Mouse (Mus musculus) lung, postnatal 4 days (tissue): ENCODE data around the gene Rpl5.

ENCODE experiments used
- DNase-seq, 2 experiments: peaks; one replicate each; pipeline ENCODE4 v3.0.0; 2021

Gene Rpl5

DNA sequence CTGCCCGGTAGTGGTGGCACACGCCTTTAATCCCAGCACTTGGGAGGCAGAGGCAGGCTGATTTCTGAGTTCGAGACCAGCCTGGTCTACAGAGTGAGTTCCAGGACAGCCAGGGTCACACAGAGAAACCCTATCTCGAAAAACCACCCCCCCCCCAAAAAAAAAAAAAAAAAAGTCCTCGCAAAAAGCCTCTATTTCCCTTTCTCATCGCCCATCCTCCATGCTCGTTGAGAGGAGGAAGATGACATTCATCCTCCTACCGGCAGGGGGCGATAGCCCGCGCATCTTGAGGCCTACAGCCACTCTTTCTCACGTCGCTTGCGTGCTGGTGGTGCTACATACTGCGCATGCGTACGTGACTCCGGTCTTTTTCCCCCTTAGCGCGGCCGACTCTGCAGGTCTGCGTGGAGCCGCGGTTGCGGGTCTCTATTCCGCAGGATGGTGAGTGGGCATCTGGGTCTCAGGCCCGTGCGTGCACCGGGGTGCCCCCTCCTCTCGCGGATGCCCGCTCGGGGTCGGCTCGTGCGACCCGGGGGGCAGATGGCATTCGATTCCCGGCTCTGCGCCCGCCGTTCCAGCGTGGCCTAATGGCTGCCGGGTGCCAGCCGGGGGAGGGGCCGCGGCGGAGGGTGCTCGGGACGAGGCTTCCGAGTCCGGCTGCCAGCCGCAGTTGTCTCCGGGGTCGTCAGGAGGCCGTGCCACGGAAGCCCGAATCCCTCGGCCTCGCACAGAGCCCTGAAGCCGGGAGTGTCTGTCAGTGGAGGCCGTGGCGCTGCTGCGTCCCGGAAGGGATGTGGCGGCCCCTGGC lies at the start of gene Rpl5:
TSS of gene Rpl5 (plus strand) at position 297 of the 808 bp plus-strand sequence.
- DNase-seq = peak; percentile 95 to 96

- DNase-seq = peak; percentile 50 to 67
Measured at GRCm38 (mm10) chr5:107853807-107854206, 46.5 kb upstream of the Rpl5 start.

- no peak for DNase-seq
Measured at GRCm38 (mm10) chr5:107854556-107854955, 45.7 kb upstream of the Rpl5 start.

DNA sequence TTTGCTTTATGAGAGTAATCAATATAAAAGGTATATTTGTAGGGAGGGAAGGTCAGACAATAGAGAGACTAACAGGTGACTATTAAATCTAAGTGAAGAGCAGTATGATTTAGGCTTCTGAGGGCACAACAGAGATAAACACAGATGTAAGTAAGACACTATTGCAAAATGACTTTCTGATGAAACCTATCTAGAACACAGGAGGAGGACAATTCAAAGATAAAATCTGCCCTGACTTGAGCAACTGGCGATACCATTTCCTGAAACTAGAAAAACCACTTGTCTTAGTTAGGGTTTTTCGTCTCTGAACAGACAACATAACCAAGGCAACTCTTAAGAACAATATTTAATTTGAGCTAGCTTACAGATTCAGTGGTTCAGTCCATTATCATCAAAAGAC lies 44.8 kb upstream of the Rpl5 start:
- DNase-seq = no peak

- DNase-seq = no peak
Measured at GRCm38 (mm10) chr5:107858963-107859362, 41.3 kb upstream of the Rpl5 start.

DNA sequence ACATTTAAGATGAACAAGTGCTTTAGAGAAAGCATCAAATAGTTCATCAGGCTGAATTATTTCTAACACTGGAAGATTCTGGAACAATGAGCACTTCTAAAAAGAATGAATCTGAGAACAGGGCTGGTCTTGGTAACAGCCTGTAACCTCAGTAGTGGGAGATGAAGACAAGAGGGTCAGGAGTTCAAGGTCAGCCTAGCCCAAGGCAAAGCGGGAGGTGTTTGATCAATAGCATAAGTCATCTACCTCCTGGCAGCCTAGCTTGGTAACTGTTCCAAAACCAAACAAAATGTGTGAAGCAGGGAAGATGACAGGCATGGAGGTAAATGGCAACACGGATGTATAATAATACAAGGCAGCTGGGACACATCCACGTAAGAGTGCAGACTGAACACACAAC lies 36.3 kb upstream of the Rpl5 start:
- DNase-seq = no peak

DNA sequence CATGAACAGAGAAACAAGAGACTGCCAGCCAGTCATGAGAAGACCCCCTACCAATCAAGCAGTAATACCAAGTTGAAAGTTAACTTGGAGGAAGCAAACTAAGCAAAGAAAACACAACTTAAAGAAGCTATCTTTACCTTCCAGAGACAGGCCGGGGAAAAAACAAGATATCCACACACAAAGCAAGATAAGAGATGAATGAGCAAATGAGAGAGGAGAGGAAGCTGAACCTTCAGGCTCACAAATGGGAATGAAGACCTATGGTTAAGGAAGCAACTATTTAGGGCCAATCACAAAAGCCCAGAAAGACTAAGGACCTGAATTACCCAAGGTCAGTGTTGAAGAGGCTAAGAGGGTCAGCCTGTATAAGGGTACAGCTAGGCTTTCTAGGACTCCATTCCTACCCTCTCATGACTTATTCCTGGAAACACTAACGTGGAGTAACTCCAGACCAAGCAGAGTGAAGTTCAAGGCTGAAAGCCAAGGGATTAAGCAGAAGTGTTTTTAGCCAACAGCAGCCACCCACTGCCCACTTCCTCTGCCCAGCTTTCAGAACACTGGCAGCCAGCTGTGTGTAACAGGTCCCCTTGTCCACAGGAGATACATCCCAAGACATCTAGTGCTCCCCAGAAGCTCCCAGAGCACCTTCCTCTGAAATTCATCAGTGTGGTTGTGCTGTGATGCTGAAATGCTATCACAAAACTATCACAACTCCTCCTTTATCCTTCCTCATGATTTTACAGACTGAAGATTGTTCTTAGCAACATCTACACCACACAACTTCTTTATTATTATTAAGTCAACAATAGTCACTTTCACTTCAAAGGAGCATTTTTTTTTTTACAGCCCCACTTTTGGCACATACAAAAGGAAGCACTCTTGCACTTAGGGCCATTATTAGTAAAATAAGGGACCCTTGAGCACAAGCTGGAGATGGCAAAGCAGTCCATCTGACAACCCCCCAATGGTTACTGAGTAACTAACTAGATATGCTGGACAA lies 33.9 kb upstream of the Rpl5 start:
- DNase-seq = peak in 1 of 2 experiments; percentile 39

DNA sequence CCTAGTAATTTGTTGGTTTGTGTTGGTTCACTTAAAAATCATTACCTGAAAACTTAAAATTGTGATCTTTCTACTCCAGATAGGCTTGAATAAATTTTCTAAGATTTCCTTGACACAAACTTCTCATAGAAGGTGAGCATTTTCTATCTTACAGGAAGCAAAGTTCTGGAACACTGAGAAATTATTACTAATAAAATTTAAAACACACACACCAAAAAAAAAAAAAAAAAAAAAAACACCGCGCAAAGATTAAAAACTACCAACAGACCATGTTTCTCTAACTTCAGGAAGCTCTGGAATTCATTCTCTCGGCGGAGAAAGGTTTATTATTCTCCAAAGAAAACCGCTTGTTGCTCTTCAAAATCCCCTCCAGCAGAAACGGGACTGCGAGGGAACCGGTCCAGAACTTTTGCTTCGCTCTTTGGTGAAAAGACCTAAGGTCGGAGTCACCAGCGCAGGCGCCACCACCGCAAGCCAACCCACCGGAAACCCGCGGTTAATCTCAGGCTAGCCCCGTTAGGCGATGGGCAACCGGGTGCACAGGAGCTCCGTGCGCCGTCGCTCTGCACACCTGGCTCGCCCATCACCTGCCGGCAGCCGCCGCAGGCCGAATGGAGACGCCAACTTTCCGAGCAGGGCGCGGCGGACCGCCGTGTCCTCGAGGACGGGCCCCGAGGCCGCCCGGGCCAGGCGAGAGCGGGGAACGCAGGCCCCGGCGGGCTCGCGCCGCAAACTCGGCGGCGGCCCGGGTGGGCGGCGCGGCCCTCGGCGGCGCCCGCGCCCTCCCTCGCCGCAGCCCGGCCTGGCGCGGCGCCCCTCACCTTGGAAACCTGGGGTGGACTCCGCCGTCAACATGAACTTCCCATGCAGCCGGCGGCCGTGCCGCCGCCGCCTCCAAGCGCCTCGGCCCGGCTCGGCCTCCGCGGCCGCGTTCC lies 32.1 kb upstream of the Rpl5 start:
- peak; percentile 70 to 73 for DNase-seq

DNA sequence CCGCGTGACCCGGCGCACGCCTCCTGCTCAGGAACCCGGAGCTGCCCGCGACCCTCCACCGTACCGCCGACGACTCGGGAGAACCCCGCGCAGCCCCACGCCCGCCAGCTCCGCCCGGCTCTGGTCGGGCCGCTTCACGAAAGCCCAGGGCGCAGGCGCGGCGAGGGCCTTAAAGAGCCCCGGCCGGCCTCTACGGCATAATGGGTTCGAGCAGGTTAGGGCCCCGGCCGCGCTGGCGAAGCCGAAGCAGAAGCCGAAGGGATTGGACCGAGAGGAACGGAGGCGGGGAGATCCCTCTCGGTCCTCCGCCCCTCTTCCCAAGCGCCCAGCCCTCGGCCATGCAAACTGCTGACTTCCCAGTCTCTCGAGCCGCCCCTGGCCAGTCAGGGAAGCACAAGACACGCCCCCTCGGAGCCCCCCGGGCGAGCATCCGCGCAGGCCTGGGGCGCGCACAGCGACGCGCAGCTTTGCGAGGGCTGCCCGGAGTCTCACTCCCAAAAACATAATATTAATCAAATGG lies 31.3 kb upstream of the Rpl5 start:
- DNase-seq = peak; percentile 92 to 97

GRCm38 (mm10) chr5:107869701-107870100 lies 30.6 kb upstream of the Rpl5 start:
- no peak for DNase-seq

- DNase-seq = no peak
Measured at GRCm38 (mm10) chr5:107873330-107873729, 27.0 kb upstream of the Rpl5 start.

GRCm38 (mm10) chr5:107873886-107874302 lies 26.4 kb upstream of the Rpl5 start:
- DNase-seq = no peak

DNA sequence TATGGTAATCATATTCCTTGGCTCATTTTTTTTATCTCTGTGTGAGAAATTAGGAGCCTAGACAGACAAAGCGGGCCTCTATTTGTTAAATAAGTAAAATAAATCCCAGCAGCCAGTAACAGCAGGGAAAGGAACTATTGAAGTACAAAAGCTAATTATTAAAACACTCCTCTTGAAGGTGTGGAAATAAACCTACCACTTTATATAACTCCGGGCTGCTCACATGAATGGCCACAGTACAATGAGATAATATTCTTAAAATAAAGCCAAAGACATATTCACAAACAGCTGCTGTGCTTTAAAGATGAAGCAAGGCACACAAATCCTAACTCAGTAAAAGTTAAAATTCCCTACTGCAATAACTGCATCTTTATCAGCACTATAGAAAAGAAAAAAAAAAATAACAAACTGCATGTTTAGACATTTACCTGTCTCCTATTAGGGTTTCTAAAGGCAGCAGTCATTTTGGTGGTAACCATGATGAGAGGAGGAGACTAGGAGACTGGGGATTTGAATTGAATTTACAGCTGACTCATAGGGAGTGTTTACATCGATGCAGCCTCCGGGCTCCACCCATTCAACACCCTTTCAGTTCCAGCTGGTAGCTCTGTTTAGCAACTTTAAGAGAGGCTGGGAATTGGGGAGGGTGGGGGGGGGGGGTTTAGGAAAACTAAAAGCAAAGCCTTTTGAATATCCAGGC lies 25.6 kb upstream of the Rpl5 start, which contains the start of gene Evi5:
TSS of gene Evi5 (minus strand) at position 547 of the 700 bp plus-strand sequence.
- no peak for DNase-seq

- DNase-seq = no peak
Measured at GRCm38 (mm10) chr5:107875261-107875611, 25.1 kb upstream of the Rpl5 start.

- DNase-seq = no peak
Measured at GRCm38 (mm10) chr5:107877053-107877452, 23.2 kb upstream of the Rpl5 start.

DNA sequence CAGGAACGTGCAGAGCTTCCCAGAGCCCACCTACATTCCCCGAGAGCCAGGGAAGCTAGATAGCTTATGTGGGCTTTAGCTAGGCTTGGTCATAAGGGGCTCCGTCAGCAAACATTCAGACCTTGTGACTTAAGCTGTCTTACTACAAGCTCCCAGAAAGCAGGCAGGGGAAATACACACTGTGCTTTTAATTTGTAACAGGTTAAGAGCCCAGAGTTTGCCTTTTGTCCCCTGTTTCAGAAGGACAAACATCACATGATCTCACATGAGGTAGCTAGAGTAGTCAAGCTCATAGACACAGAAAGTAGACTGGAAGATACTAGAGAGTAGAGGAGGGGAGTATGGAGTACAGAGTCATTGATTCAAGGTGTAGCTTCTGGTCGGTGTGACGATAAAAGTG lies 19.6 kb upstream of the Rpl5 start:
- no peak for DNase-seq

DNA sequence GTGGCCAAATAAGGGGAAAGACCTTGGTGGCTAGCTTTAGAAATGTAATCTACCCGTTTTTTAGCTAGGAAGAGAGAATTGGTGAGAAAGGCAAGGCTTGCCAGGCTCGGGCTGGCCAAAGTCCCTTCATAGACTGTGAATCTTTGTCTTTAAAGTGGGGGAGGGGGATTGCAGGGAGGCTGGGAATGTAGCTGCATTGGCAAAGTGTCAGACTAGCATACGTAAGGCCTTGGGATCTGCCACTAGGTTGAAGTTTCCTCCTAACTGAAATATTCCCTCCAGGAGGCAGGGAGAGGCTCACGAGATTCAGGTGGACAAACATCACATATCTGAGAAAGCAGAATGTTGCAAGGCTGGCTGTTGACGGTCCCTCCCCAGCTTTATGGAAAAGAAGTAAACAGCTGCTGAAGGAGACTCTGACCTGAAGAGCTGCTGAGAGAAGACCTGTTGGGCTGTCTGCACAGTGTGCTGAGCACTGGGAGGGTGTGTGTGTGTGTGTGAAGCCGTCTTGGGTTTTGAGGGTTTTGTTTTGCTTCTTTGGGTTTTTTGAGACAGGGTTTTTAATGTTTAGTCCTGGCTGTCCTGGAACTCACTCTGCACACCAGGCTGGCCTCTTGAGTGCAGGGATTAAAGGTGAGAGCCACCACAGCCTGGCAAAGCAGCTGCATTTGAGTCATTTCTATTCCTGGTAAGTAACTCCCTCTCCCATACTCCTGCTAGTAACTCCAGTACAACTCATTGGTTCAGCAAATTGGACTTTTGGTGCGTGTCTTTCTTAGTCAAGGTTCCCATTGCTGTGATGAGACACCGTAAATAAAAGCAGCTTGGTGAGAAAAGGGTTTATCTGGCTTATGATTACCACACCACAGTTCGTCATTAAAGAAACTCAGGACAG lies 10.1 kb upstream of the Rpl5 start:
- no peak for DNase-seq

DNA sequence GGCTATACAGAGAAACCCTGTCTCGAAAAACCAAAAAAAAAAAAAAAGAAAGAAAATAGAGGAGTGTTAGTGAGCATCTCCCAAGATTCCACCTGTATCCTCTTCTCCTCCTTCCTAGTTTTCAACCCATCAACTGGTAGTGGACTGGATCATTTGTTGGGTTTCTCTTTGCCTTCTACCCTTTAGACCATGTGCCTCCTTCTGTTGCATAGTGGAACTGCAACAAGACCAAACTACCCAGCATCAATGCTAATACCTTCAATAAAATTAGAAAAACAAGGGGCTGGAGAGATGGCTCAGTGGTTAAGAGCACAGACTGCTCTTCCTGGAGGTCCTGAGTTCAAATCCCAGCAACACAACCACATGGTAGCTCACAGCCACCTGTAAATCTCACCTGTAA lies 8.8 kb upstream of the Rpl5 start:
- DNase-seq = peak in 1 of 2 experiments; percentile 44

DNA sequence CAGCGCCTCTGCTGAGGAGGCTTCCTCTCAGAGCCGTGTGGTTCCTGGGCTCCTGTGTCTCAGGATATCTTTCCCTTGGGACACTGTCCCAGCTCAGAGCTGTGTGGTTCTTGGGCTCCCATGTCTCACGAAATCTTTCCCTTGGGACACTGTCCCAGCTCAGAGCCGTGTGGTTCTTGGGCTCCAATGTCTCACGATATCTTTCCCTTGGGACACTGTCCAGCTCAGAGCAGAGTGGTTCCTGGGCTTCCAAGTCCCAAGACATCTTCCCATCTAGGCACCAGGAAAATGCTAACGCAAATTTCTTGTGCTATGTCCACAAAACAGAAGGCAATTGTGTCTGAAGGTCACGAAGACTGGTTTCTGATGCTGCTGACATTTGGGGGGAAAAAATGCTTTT lies 5.6 kb upstream of the Rpl5 start:
- DNase-seq = no peak

- DNase-seq = no peak
Measured at GRCm38 (mm10) chr5:107896265-107896664, 4.0 kb upstream of the Rpl5 start.
